Mouse (Mus musculus) neural tube, embryonic 15.5 days (tissue): ENCODE results near the gene Gm43738. TPM values are rescaled to one million over a fixed set of nuclear protein-coding genes. Genes with fewer than 3 reads are reported as not detected.
"Not testable (repeated sequence)": the region's sequence is repeated elsewhere in the genome, so short reads cannot be mapped to it uniquely, and the experiment has no call there.

Source experiments
- ATAC-seq: fragments of 200-750 bp; cut with Nextera tagmentation; 2 replicates; pipeline ENCODE4 v1.8.0; 2017; ENCODE audit warnings: mild to moderate bottlenecking, moderate TSS enrichment, moderate library complexity; ENCODE audit not compliant: low FRiP score
- H3K27ac ChIP-seq: fragments of 300-500 bp; sonication (generic); replicated peaks from 2 replicates; pipeline ENCODE4 v1.5.1; 2015; ENCODE audit warnings: mild to moderate bottlenecking, inconsistent platforms
- H3K27me3 ChIP-seq: fragments of 300-500 bp; sonication (generic); replicated peaks from 2 replicates; pipeline ENCODE4 v1.6.1; 2015; ENCODE audit warnings: inconsistent platforms
- H3K36me3 ChIP-seq: fragments of 300-500 bp; sonication (generic); 2 replicates; pipeline ENCODE4 v1.6.1; 2015; ENCODE audit warnings: inconsistent platforms
- H3K4me1 ChIP-seq: fragments of 300-500 bp; sonication (generic); 2 replicates; pipeline ENCODE4 v1.6.1; 2015; ENCODE audit warnings: inconsistent platforms
- H3K4me2 ChIP-seq: fragments of 300-500 bp; sonication (generic); 2 replicates; pipeline ENCODE4 v1.6.1; 2015; ENCODE audit warnings: inconsistent platforms, mild to moderate bottlenecking, moderate library complexity
- H3K4me3 ChIP-seq: fragments of 300-500 bp; sonication (generic); replicated peaks from 2 replicates; pipeline ENCODE4 v1.5.1; 2015; ENCODE audit warnings: mild to moderate bottlenecking, inconsistent platforms
- H3K9ac ChIP-seq: fragments of 300-500 bp; sonication (generic); replicated peaks from 2 replicates; pipeline ENCODE4 v1.6.1; 2015; ENCODE audit warnings: mild to moderate bottlenecking, inconsistent platforms
- H3K9me3 ChIP-seq: fragments of 300-500 bp; sonication (generic); replicated peaks from 2 replicates; pipeline ENCODE4 v1.6.1; 2016; ENCODE audit warnings: inconsistent platforms
- WGBS: fragments of 180-500 bp; shearing (Covaris S2); methylation state at CpG from one replicate; pipeline ENCODE4 v1.1.7; 2015; ENCODE audit warnings: mixed read lengths; 5-methylcytosine and 5-hydroxymethylcytosine counted together
- polyA plus RNA-seq: library from polyadenylated mRNA; unstranded; fragments of >200 nt; fragmentation: Nextera tagmentation; extraction: Ambion mirVana; gene quantifications from 2 replicates; pipeline ENCODE4 v1.2.1, GENCODE M21; 2015

Gene Gm43738
- polyA plus RNA-seq, 1 experiment from 2014 or later: not detected

DNA sequence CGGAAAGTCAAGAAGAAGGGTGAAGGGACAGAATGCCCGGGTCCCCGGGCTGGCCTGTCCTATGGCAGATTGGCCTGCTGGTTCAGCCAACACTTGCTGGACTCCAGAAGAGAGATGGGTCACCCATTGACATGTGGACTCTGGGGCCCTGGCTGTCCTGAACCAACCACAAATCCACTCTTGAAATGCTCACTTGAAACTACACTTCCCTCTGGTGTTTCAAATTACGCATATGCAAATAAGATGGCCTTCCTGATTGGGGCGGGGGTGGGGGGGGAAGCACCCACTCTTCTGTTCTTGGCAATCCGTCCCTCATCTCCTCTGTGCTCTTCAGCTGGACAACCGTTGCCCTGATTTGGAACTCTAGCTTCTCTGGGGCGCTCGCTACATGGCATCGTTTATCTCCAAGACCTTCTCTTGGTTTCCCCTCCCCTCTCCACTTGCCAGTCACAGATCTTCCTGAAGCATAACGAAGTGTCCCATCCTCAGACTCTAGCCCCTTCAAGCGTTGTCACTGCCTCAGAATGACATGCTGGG lies 16.2 kb downstream of the Gm43738 start:
- H3K4me3 ChIP-seq: no peak overlapping the region
- ATAC-seq: no peak
- H3K9me3 ChIP-seq: no peaks in the 10 kb centered on the region
- H3K4me2 ChIP-seq: no peak overlapping the region
- H3K4me1 ChIP-seq: peaks cover 21% of the 10 kb centered on the region
- no peaks in the 10 kb centered on the region for H3K27me3 ChIP-seq
- 86% methylated on average over 12 of the region's 12 CpGs for WGBS
- H3K9ac ChIP-seq: no peak overlapping the region
- no peak overlapping the region for H3K27ac ChIP-seq
- peaks cover 64% of the 10 kb centered on the region for H3K36me3 ChIP-seq

DNA sequence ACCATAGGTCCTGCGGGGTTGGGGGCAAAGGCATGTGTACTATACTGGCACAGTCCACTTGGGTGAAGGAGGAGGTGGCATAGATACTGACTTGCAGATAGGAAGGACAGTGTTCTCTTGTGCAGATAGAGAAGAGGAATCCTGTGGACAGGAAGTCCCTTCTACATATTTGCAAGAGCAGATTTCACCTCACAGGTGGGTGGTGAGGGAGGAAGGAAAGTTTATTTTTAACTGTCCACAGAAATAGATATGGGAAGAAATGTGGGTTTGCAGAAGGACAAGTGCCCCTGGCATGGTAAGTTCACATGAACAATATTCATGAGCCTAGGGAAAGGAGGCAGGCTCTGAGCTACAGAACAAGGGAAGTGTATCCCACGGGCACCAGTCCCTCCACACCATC lies 16.8 kb downstream of the Gm43738 start:
- H3K9ac ChIP-seq: no peak overlapping the region
- H3K27ac ChIP-seq: no peak overlapping the region
- ATAC-seq: no peak
- H3K27me3 ChIP-seq: no peaks in the 10 kb centered on the region
- peaks cover 66% of the 10 kb centered on the region for H3K36me3 ChIP-seq
- WGBS: 78% methylated on average over 2 of the region's 2 CpGs
- H3K4me3 ChIP-seq: no peak overlapping the region
- no peak overlapping the region for H3K4me2 ChIP-seq
- no peaks in the 10 kb centered on the region for H3K9me3 ChIP-seq
- peaks cover 15% of the 10 kb centered on the region for H3K4me1 ChIP-seq

DNA sequence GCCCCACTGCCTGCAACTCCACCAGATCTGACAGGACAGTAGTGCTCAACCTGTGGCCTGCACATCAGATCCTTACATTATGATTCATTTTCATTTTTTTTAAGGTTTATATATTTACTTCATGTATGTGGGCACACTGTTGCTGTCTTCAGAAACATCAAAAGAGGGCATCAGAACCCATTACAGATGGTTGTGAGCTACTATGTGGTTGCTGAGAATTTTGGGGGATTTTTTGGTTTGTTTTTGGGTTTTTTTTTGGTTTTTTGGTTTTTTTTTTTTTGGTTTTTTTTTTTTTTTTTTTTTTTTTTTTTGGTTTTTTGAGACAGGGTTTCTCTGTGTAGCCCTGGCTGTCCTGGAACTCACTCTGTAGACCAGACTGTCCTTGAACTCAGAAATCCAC lies 18.6 kb downstream of the Gm43738 start:
- not testable (repeated sequence) for ATAC-seq, H3K27me3 ChIP-seq, H3K4me2 ChIP-seq, H3K27ac ChIP-seq, H3K4me1 ChIP-seq, H3K4me3 ChIP-seq, H3K9me3 ChIP-seq, H3K9ac ChIP-seq
- peaks cover 62% of the 10 kb centered on the region for H3K36me3 ChIP-seq

DNA sequence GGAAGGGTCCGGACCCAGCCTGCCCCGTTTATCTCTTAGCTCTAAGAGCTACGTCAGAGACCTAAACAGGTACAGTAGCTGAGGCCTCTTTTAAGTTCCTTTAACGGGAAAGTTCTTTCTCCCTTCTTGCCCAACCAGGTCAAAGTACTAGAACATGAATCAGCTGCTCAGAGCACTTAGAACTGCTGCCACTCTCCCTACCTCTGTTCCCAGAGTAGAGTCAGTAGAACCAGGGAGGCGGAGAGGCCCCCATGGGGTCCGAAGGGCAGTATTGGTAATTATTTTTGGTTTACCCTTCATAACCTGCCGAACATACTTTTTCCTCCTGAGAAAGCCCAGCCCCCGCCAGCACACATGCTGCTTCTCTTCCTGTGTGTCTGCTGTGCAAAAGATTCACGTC lies 23.5 kb downstream of the Gm43738 start:
- WGBS: 90% methylated on average over 9 of the region's 9 CpGs
- H3K27me3 ChIP-seq: no peaks in the 10 kb centered on the region
- H3K27ac ChIP-seq: no peak overlapping the region
- peaks cover 71% of the 10 kb centered on the region for H3K36me3 ChIP-seq
- no peaks in the 10 kb centered on the region for H3K4me1 ChIP-seq
- no peak for ATAC-seq
- H3K4me2 ChIP-seq: no peak overlapping the region
- H3K9me3 ChIP-seq: no peaks in the 10 kb centered on the region
- no peak overlapping the region for H3K4me3 ChIP-seq
- H3K9ac ChIP-seq: no peak overlapping the region

DNA sequence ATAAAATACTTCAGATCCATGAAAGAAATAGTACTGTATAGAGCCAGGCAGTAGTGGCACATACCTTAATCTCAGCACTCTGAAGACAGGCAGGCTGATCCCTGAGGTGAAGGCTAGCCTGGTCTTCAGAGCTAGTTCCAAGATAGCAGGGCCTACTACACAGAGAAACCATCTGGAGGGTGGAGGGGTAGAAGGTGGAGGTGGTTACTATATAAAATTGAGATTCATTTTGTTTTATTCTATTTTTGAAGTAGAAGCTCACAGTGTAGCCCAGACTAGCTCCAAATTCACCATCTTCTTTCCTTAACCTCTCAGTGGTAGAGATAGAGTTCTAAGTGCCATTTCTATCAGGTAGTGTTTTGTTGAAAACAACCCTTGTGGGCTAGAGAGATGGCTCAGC lies 33.6 kb downstream of the Gm43738 start:
- ATAC-seq: no peak
- H3K9me3 ChIP-seq: no peaks in the 10 kb centered on the region
- no peak overlapping the region for H3K4me2 ChIP-seq
- no peaks in the 10 kb centered on the region for H3K27me3 ChIP-seq
- no peak overlapping the region for H3K4me3 ChIP-seq
- H3K9ac ChIP-seq: no peak overlapping the region
- H3K4me1 ChIP-seq: no peaks in the 10 kb centered on the region
- H3K36me3 ChIP-seq: peaks cover 89% of the 10 kb centered on the region
- no peak overlapping the region for H3K27ac ChIP-seq

DNA sequence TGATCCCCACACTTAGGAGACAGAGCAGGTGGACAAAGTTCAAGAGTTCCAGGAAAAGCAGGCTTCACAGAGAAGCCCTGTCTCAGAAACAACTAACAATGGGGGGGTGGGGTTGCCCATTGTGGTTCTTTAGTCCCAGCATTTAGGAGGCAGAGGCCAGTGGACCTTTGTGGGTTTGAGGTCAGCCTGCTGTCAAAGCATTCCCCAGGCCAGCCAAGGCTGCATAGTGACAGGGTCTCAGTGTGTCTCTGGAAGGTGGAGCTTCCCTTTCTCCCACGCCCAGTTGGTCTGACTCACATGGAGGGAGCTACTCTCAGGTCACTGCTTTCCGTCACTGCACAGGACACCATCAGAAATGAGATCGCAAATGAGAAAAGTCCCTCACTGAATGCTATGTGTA lies 39.2 kb downstream of the Gm43738 start:
- WGBS: 38% methylated on average over 3 of the region's 3 CpGs
- no peak overlapping the region for H3K4me2 ChIP-seq
- H3K27me3 ChIP-seq: no peaks in the 10 kb centered on the region
- peaks cover 87% of the 10 kb centered on the region for H3K36me3 ChIP-seq
- H3K9ac ChIP-seq: no peak overlapping the region
- no peak overlapping the region for H3K27ac ChIP-seq
- no peak overlapping the region for H3K4me3 ChIP-seq
- H3K4me1 ChIP-seq: no peaks in the 10 kb centered on the region
- no peak for ATAC-seq
- H3K9me3 ChIP-seq: no peaks in the 10 kb centered on the region

DNA sequence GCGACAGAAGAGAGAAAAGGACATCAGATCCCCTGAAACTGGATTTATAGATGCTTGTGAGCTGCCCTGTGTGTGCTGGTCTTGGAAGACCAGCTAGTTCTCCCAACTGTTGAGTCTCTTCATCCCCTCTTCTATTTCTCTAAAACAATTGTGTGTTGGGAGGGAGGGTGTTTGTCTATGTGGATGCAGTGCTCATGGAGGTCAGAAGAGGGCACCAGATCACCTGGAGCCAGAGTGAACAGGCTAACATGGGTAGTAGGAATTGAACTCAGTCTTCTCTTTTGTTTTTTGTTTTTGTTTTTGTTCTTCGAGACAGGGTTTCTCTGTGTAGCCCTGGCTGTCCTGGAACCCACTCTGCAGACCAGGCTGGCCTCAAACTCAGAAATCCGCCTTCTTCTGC lies 42.1 kb downstream of the Gm43738 start:
- 82% methylated on average over 3 of the region's 3 CpGs for WGBS

DNA sequence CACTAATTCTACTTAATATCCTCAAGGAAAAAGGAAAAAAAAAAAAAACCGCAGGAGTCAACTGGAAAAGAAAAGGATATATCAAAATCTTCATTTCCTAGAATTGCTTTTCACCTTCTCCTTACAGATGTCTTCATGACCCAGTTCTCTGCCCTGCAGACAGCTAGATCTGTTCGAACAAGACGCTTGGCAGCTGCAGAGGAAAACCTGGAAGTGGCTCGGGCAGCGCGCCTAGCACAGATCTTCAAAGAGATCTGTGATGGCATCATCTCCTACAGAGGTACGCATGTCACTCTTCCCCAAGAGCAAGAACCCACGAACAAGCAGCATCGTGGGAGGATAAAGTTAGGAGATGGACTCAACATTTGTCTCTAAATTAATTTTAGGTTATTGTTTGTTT lies 42.5 kb downstream of the Gm43738 start:
- ATAC-seq: no peak
- Histone ChIP-seq H3K4me3 (no peak overlapping the region), H3K4me1 (no peaks in the 10 kb centered on the region), H3K9me3 (no peaks in the 10 kb centered on the region), H3K36me3 (peaks cover 84% of the 10 kb centered on the region), H3K27ac (no peak overlapping the region), H3K9ac (no peak overlapping the region), H3K27me3 (no peaks in the 10 kb centered on the region), H3K4me2 (no peak overlapping the region)
- WGBS: 95% methylated on average over 9 of the region's 9 CpGs

More for the DNA sequence above, 42.1 kb downstream of the Gm43738 start:
- H3K9ac ChIP-seq: no peak overlapping the region
- peaks cover 87% of the 10 kb centered on the region for H3K36me3 ChIP-seq
- no peak overlapping the region for H3K4me3 ChIP-seq
- H3K9me3 ChIP-seq: no peaks in the 10 kb centered on the region
- H3K27me3 ChIP-seq: no peaks in the 10 kb centered on the region
- H3K4me2 ChIP-seq: no peak overlapping the region
- H3K27ac ChIP-seq: no peak overlapping the region
- H3K4me1 ChIP-seq: no peaks in the 10 kb centered on the region
- ATAC-seq: no peak

DNA sequence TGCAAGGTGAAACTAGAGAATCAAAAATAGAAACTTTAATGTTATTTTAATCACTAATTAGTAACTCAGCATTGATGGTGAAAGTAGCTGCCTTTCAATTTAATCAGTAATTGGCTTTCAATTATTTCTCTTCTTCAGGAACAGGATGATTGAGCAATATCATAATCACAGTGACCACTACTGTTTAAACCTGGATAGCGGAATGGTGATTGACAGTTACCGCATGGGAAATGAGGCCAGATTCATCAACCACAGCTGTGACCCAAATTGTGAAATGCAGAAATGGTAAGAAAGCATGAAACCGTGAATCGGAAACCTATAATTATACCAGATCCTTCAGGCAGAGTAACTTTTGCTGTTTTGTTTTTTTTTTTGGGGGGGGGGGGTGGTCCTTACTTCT lies 57.5 kb downstream of the Gm43738 start:
- H3K4me2 ChIP-seq: no peak overlapping the region
- no peaks in the 10 kb centered on the region for H3K4me1 ChIP-seq
- WGBS: 94% methylated on average over 4 of the region's 4 CpGs
- ATAC-seq: no peak
- H3K4me3 ChIP-seq: no peak overlapping the region
- no peak overlapping the region for H3K27ac ChIP-seq
- no peak overlapping the region for H3K9ac ChIP-seq
- H3K27me3 ChIP-seq: no peaks in the 10 kb centered on the region
- no peaks in the 10 kb centered on the region for H3K9me3 ChIP-seq
- H3K36me3 ChIP-seq: peaks cover 66% of the 10 kb centered on the region

Other genes starting within 250 kb of the Gm43738 start
- gene Msto1, start 187.1 kb downstream of the Gm43738 start, polyA plus RNA-seq: 48.6 and 49.2 TPM in 2 replicates
- gene Ash1l, start 150.5 kb downstream of the Gm43738 start, polyA plus RNA-seq: 19.1 and 19.4 TPM in 2 replicates
- 144 TPM in 2 replicates for gene Dap3, start 149.9 kb downstream of the Gm43738 start, polyA plus RNA-seq
- gene Rusc1, start 7.8 kb downstream of the Gm43738 start, polyA plus RNA-seq: 93.2 and 114 TPM in 2 replicates
- 437 and 499 TPM in 2 replicates for gene Fdps, start 860 bp upstream of the Gm43738 start, polyA plus RNA-seq
- gene Pklr, start 35.0 kb upstream of the Gm43738 start, polyA plus RNA-seq: 0.06 and 1.4 TPM in 2 replicates
- 44.8 and 59.3 TPM in 2 replicates for gene Hcn3, start 59.1 kb upstream of the Gm43738 start, polyA plus RNA-seq
- gene Clk2, start 63.7 kb upstream of the Gm43738 start, polyA plus RNA-seq: 20.2 and 22.5 TPM in 2 replicates
- gene Scamp3, start 76.4 kb upstream of the Gm43738 start, polyA plus RNA-seq: 163 and 168 TPM in 2 replicates
- gene Fam189b, start 82.0 kb upstream of the Gm43738 start, polyA plus RNA-seq: 41.4 and 47.2 TPM in 2 replicates
- gene Gba, start 101.8 kb upstream of the Gm43738 start, polyA plus RNA-seq: 45.5 and 47.9 TPM in 2 replicates
- gene Thbs3, start 114.1 kb upstream of the Gm43738 start, polyA plus RNA-seq: 38.6 and 48.2 TPM in 2 replicates
- 159 and 171 TPM in 2 replicates for gene Mtx1, start 126.0 kb upstream of the Gm43738 start, polyA plus RNA-seq
- 0.56 and 0.79 TPM in 2 replicates for gene Muc1, start 128.0 kb upstream of the Gm43738 start, polyA plus RNA-seq
- 221 and 222 TPM in 2 replicates for gene Krtcap2, start 144.9 kb upstream of the Gm43738 start, polyA plus RNA-seq
- gene Trim46, start 145.2 kb upstream of the Gm43738 start, polyA plus RNA-seq: 63.0 and 76.6 TPM in 2 replicates
- 85.0 and 95.8 TPM in 2 replicates for gene Dpm3, start 158.3 kb upstream of the Gm43738 start, polyA plus RNA-seq
- gene Slc50a1, start 169.5 kb upstream of the Gm43738 start, polyA plus RNA-seq: 40.9 and 49.3 TPM in 2 replicates
- gene Efna1, start 180.0 kb upstream of the Gm43738 start, polyA plus RNA-seq: 9.7 and 16.5 TPM in 2 replicates
- gene Efna3, start 221.9 kb upstream of the Gm43738 start, polyA plus RNA-seq: 95.8 and 107 TPM in 2 replicates
- 3.0 and 5.9 TPM in 2 replicates for gene Efna4, start 236.9 kb upstream of the Gm43738 start, polyA plus RNA-seq
- 69.9 and 71.9 TPM in 2 replicates for gene Adam15, start 248.9 kb upstream of the Gm43738 start, polyA plus RNA-seq